Mouse (Mus musculus) lung, postnatal 0 days (tissue): ENCODE results near the gene Cnksr1.

Experiments used
- CTCF ChIP-seq: IDR thresholded peaks from 2 replicates; pipeline ENCODE4 v1.5.1; 2016; ENCODE audit warnings: antibody characterized with exemption, mild to moderate bottlenecking
- EP300 ChIP-seq: IDR thresholded peaks from 2 replicates; pipeline ENCODE4 v1.6.1; 2016; ENCODE audit warnings: antibody characterized with exemption, mild to moderate bottlenecking, control low read depth

DNA sequence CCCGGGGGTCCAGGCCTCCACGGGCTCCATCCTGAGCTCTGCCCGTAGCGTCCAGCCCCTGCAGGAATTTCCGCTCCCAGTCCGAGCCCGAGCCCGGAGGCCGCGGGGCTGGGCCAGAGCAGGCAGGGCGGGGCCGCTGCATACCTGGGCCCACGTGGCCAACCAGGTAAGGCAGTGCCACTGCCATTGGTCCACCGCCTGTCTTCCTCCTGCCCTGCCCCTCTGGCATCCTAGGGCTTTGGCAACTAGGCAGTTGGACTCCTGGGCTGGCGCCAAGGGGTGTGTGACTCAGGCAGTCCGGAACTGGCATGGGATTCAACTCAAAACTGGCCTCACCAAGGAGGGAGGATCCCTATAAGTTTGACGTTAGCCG lies at the start of gene Cnksr1:
- TF ChIP-seq CTCF: no peak
- no peak for TF ChIP-seq EP300
